Mouse (Mus musculus): Measurements from ENCODE around the gene Lgals2.

DNA sequence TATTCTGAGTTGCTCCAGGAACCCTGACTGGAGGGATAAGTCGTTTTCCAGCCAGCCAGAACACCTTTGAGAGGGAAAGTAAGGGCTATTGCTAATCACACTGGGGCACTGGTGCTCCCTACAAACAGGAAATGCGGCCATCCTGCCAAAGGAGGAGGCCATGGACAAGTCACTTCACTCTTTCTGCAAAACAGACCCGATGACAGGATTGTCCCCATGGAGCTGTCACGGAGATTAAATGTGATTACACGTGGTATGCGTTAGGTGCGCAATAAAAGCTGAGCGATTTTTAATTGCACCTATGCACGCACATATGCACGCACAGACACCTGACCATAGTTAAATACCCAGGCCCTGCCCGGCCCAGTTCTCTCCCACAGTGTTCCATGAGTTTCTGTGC lies 14.6 kb downstream of the Lgals2 start:
- TF ChIP-seq CTCF (conservative IDR thresholded peaks at IDR 0.05; ENCODE audit: low read length): no peak
- no peak for TF ChIP-seq POU5F1 (IDR thresholded peaks at IDR 0.05; ENCODE audit: borderline replicate concordance, low read length)
- no peak for TF ChIP-seq NANOG (IDR thresholded peaks at IDR 0.05; ENCODE audit: borderline replicate concordance, low read length)
